Mouse (Mus musculus) forebrain, embryonic 15.5 days (tissue): ENCODE data around the gene Rasgrp4. TPM values are rescaled to one million over a fixed set of nuclear protein-coding genes. Genes with fewer than 3 reads are reported as not detected.

Source experiments
- polyA plus RNA-seq: library from polyadenylated mRNA; unstranded; fragments of >200 nt; fragmentation: Nextera tagmentation; extraction: Ambion mirVana; gene quantifications from 2 replicates; pipeline ENCODE4 v1.2.1, GENCODE M21; 2015

Rasgrp4 gene
- polyA plus RNA-seq, 1 experiment from 2014 or later = 0.57 TPM

Other genes with a start within 250 kb of the Rasgrp4 start
- gene Actn4, start 172.5 kb upstream of the Rasgrp4 start, polyA plus RNA-seq = 134 TPM in 2 replicates
- gene Eif3k, start 153.0 kb upstream of the Rasgrp4 start, polyA plus RNA-seq = 303 and 307 TPM in 2 replicates
- 5.5 and 7.7 TPM in 2 replicates for gene Map4k1, start 152.8 kb upstream of the Rasgrp4 start, polyA plus RNA-seq
- 13.3 and 15.6 TPM in 2 replicates for gene Ryr1, start 9.7 kb upstream of the Rasgrp4 start, polyA plus RNA-seq
- gene Fam98c, start 21.4 kb downstream of the Rasgrp4 start, polyA plus RNA-seq = 20.5 and 21.3 TPM in 2 replicates
- 0.18 TPM in 2 replicates for gene Ggn, start 35.4 kb downstream of the Rasgrp4 start, polyA plus RNA-seq
- gene Spred3, start 35.6 kb downstream of the Rasgrp4 start, polyA plus RNA-seq = 6.4 TPM in 2 replicates
- gene Psmd8, start 45.9 kb downstream of the Rasgrp4 start, polyA plus RNA-seq = 269 and 274 TPM in 2 replicates
- gene Catsperg1, start 79.2 kb downstream of the Rasgrp4 start, polyA plus RNA-seq = 1.8 and 2.1 TPM in 2 replicates
- gene Kcnk6, start 97.7 kb downstream of the Rasgrp4 start, polyA plus RNA-seq = 0.28 and 0.83 TPM in 2 replicates
- gene Yif1b, start 103.5 kb downstream of the Rasgrp4 start, polyA plus RNA-seq = 76.2 and 78.7 TPM in 2 replicates
- 0.95 TPM in 1 of 2 replicates, not detected in the other for gene 2200002D01Rik, start 113.6 kb downstream of the Rasgrp4 start, polyA plus RNA-seq
- gene Spint2, start 147.1 kb downstream of the Rasgrp4 start, polyA plus RNA-seq = 43.8 and 48.8 TPM in 2 replicates
- gene Ppp1r14a, start 154.5 kb downstream of the Rasgrp4 start, polyA plus RNA-seq = 6.5 and 8.7 TPM in 2 replicates
- gene Dpf1, start 169.1 kb downstream of the Rasgrp4 start, polyA plus RNA-seq = 240 and 243 TPM in 2 replicates